Mouse (Mus musculus) hematopoietic stem cell, adult 5-6 weeks (primary cell): ENCODE results near the gene Cntnap1. TPM values are rescaled to one million over a fixed set of nuclear protein-coding genes. Genes with fewer than 3 reads are reported as not detected.

Source experiments
- ATAC-seq, 2 experiments: fragments of 125-278 bp in 1 of 2; replicated peaks in 1 of 2; 2 replicates each; pipeline ENCODE4 v1.8.0; 2016 to 2017; ENCODE audit warnings: inconsistent platforms in 2 of 2, mild to moderate bottlenecking in 2 of 2, moderate number of reproducible peaks in 2 of 2, low read depth in 1 of 2, moderate TSS enrichment in 1 of 2; ENCODE audit not compliant: low FRiP score in 2 of 2, poor library complexity in 2 of 2, severe bottlenecking in 2 of 2, insufficient read depth in 1 of 2, low TSS enrichment in 1 of 2
- total RNA-seq: library from RNA; stranded (forward); fragments of 172-1452, 232-1000 nt; gene quantifications from 2 replicates; pipeline ENCODE4 v1.2.3, GENCODE M21; 2017

Gene Cntnap1
- total RNA-seq, 1 experiment from 2014 or later, result not detected

GRCm38 (mm10) chr11:101176117-101176691, 5.9 kb downstream of the Cntnap1 start:
- ATAC-seq, result no peak

GRCm38 (mm10) chr11:101176933-101177773, 6.8 kb downstream of the Cntnap1 start:
- ATAC-seq, result peak in 1 of 2 experiments; percentile 15; a peak in 1 of 4 replicates

GRCm38 (mm10) chr11:101178061-101179058, 8.0 kb downstream of the Cntnap1 start:
- no peak for ATAC-seq

- no peak for ATAC-seq
Measured at GRCm38 (mm10) chr11:101179306-101179705, 9.0 kb downstream of the Cntnap1 start.

- no peak for ATAC-seq
Measured at GRCm38 (mm10) chr11:101180261-101180660, 9.9 kb downstream of the Cntnap1 start.

- ATAC-seq, result no peak
Measured at GRCm38 (mm10) chr11:101180846-101181740, 10.8 kb downstream of the Cntnap1 start.

- ATAC-seq, result no peak
Measured at GRCm38 (mm10) chr11:101181961-101182360, 11.6 kb downstream of the Cntnap1 start.

- no peak for ATAC-seq
Measured at GRCm38 (mm10) chr11:101182771-101183517, 12.6 kb downstream of the Cntnap1 start.

GRCm38 (mm10) chr11:101184984-101185383, 14.7 kb downstream of the Cntnap1 start:
- no peak for ATAC-seq

GRCm38 (mm10) chr11:101185441-101185840, 15.1 kb downstream of the Cntnap1 start:
- no peak for ATAC-seq

- no peak for ATAC-seq
Measured at GRCm38 (mm10) chr11:101186526-101187247, 16.4 kb downstream of the Cntnap1 start.

GRCm38 (mm10) chr11:101187541-101187940, 17.2 kb downstream of the Cntnap1 start:
- no peak for ATAC-seq

- no peak for ATAC-seq
Measured at GRCm38 (mm10) chr11:101188166-101188805, 18.0 kb downstream of the Cntnap1 start.

- ATAC-seq, result peak in 1 of 2 experiments; percentile 25; a peak in 1 of 4 replicates
Measured at GRCm38 (mm10) chr11:101189495-101190180, 19.3 kb downstream of the Cntnap1 start.
